ENCODE assay signal across 10 mouse cellular contexts in the genomic region with DNA sequence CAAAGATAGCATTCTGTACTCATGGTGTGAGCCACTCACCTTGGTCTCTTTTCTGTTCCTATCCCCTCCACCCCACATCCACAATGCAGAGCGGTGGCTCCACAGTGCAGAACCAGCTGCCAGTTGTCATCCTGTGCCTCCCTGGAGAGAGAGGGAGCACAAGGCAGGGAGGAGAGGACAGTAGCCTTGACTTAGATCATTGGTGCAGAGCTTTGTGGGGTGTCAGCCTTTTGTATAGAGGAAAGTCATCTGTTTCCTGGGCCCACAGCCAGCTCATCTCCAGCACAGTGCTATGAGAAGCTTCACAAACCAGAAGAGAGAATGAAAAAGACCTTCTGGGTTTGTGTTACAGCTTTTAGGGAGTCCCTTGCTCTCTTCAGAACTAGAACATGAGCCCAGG.
DNase-seq lines count a peak whose midpoint lies in the region; ATAC-seq and TF ChIP-seq lines count a peak whose summit lies in the region.
"Had no signal": no experiment of that assay in that cellular context is flagged by ENCODE, and none has a peak within 500 bp of the region (broad histone marks: within the 10 kb centered on the region; RNA-seq: fewer than 3 reads in every experiment).

No protein-coding gene starts in this region.

- intact Hi-C loops in heart, postnatal 10 days (cut with DNase I): no loop called here

- peaks cover 23% of the 10 kb centered on the region for H3K4me1 ChIP-seq in heart, embryonic 11.5 days (ENCODE audit: control insufficient read depth, insufficient read depth, low read length)
- peaks cover 27% of the 10 kb centered on the region for H3K4me1 ChIP-seq in cerebellum, adult 2 months (ENCODE audit: control insufficient read depth, insufficient read depth, low read length)
- H3K4me1 ChIP-seq in thymus, adult 2 months (replicated peaks; ENCODE audit: control insufficient read depth, insufficient read depth, low read length): no peaks in the 10 kb centered on the region

- no peak for TF ChIP-seq POLR2A in cerebellum, adult 2 months (IDR thresholded peaks at IDR 0.05; ENCODE audit: borderline replicate concordance, insufficient read depth, low read length)
- no peak for TF ChIP-seq POLR2A in thymus, adult 2 months (IDR thresholded peaks at IDR 0.05; ENCODE audit: control insufficient read depth, extremely low read depth, insufficient read depth, low read length, poor library complexity)

- no peak for TF ChIP-seq CTCF in cerebellum, adult 2 months (IDR thresholded peaks at IDR 0.05; ENCODE audit: borderline replicate concordance, insufficient read depth, low read depth, low read length)
- TF ChIP-seq CTCF in thymus, adult 2 months (IDR thresholded peaks at IDR 0.05; ENCODE audit: borderline replicate concordance, control insufficient read depth, extremely low read depth, insufficient read depth, low read length, poor library complexity): no peak

- no peaks in the 10 kb centered on the region for H3K9me3 ChIP-seq in heart, embryonic 11.5 days (replicated peaks; ENCODE audit: control insufficient read depth, low read length)
- H3K9me3 ChIP-seq: midbrain, embryonic 10.5 days had no signal

- peak; percentile 65 to 67 for DNase-seq in heart, postnatal 10 days
- DNase-seq in cerebellum, adult 2 months: peak; percentile 54 to 74
- DNase-seq in kidney, postnatal 25 days: peak; percentile 43 to 44
- DNase-seq in lung, postnatal 25 days (ENCODE audit: low spot score): peak; percentile 36
- DNase-seq in adrenal gland, adult 18-20 months (ENCODE audit: low spot score in 2 of 2): no peak
- no peak for DNase-seq in gastrocnemius, postnatal 10 days
- DNase-seq in thymus, adult 2 months: no peak

- H3K9ac ChIP-seq in heart, embryonic 11.5 days (ENCODE audit: low read depth, low read length): no peak overlapping the region

- no peak overlapping the region for H3K4me3 ChIP-seq in heart, embryonic 11.5 days (ENCODE audit: low read depth, low read length)
- no peak overlapping the region for H3K4me3 ChIP-seq in cerebellum, adult 2 months (replicated peaks; ENCODE audit: insufficient read depth, low read depth, low read length)
- H3K4me3 ChIP-seq in thymus, adult 2 months (ENCODE audit: control insufficient read depth, insufficient read depth, low read length): no peak overlapping the region
- H3K4me3 ChIP-seq: erythroblast, embryonic 14.5 days; midbrain, embryonic 10.5 days had no signal

- no peaks in the 10 kb centered on the region for H3K36me3 ChIP-seq in heart, embryonic 11.5 days (ENCODE audit: control insufficient read depth, insufficient read depth, low read length)
- no peaks in the 10 kb centered on the region for H3K36me3 ChIP-seq in thymus, adult 2 months (ENCODE audit: control insufficient read depth, insufficient read depth, low read length)
- H3K36me3 ChIP-seq: midbrain, embryonic 10.5 days had no signal

- H3K4me2 ChIP-seq in heart, embryonic 11.5 days: no peak overlapping the region

- H3K27me3 ChIP-seq in heart, embryonic 11.5 days (ENCODE audit: control insufficient read depth, insufficient read depth, low read length): no peaks in the 10 kb centered on the region
- H3K27me3 ChIP-seq in cerebellum, adult 2 months (ENCODE audit: control insufficient read depth, insufficient read depth, low read length): no peaks in the 10 kb centered on the region
- no peaks in the 10 kb centered on the region for H3K27me3 ChIP-seq in thymus, adult 2 months (ENCODE audit: control insufficient read depth, insufficient read depth, low read length)

- no peak for ATAC-seq in heart, embryonic 11.5 days (replicated peaks; ENCODE audit: insufficient number of reproducible peaks, low FRiP score, low TSS enrichment)

- WGBS in heart, embryonic 11.5 days (ENCODE audit: insufficient replicate concordance): 79% methylated on average over 1 of the region's 1 CpGs
- WGBS in cerebellum, adult 2 months: 29% methylated on average over 1 of the region's 1 CpGs
- WGBS in thymus, adult 2 months: 86% methylated on average over 1 of the region's 1 CpGs

- H3K27ac ChIP-seq in heart, embryonic 11.5 days (ENCODE audit: low read depth, low read length): no peak overlapping the region
- H3K27ac ChIP-seq in cerebellum, adult 2 months (ENCODE audit: insufficient read depth, low read length): no peak overlapping the region
- no peak overlapping the region for H3K27ac ChIP-seq in thymus, adult 2 months (ENCODE audit: control insufficient read depth, insufficient read depth, low read length)
- H3K27ac ChIP-seq: midbrain, embryonic 10.5 days had no signal

Comparison
In these comparisons a context has a peak if more than half of its experiments do, and no peak if none do; other contexts are left out.
1. DNase-seq: peak in heart, postnatal 10 days (2 of 2), cerebellum, adult 2 months (2 of 2), kidney, postnatal 25 days (2 of 2) and lung, postnatal 25 days (single experiment); none in adrenal gland, adult 18-20 months (0 of 2), gastrocnemius, postnatal 10 days (single experiment) and thymus, adult 2 months (single experiment).